Mouse (Mus musculus) lung, adult 2 months (tissue): ENCODE results near the gene Kif26b.

Source experiments
- CTCF ChIP-seq: fragments of 200-500 bp; IDR thresholded peaks from 2 replicates; pipeline ENCODE4 v1.5.1; 2011; ENCODE audit warnings: mild to moderate bottlenecking, low read length, control low read depth; ENCODE audit not compliant: insufficient read depth
- POLR2A ChIP-seq: fragments of 200-500 bp; IDR thresholded peaks from 2 replicates; pipeline ENCODE4 v1.6.1; 2011; ENCODE audit warnings: low read depth, mild to moderate bottlenecking, control low read depth, low read length, borderline replicate concordance; ENCODE audit errors: extremely low read depth

DNA sequence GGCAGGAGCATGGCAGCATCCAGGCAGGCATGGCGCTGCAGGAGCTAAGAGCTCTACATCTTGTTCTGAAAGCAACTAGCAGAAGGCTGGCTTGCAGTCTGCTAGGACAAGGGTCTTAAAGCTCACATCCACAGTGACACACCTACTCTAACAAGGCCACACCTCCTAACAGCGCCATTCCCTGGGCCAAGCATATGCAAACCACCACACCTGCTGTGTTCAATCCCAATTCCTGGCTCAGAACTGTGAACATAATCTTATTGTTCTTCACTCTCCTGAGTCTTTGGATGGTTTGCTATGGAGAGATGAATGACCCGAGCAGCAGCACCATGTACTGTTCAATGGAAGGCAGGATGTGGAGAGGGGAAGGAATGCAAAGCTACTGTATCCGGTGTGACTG, 429.7 kb downstream of the Kif26b start:
- TF ChIP-seq CTCF (no peak), POLR2A (no peak)
